Mouse (Mus musculus) kidney, adult 18-20 months (tissue): ENCODE results near the gene Rreb1.

Experiments
- DNase-seq: peaks from one replicate; pipeline ENCODE4 v3.0.0; 2021

The Rreb1 gene

DNA sequence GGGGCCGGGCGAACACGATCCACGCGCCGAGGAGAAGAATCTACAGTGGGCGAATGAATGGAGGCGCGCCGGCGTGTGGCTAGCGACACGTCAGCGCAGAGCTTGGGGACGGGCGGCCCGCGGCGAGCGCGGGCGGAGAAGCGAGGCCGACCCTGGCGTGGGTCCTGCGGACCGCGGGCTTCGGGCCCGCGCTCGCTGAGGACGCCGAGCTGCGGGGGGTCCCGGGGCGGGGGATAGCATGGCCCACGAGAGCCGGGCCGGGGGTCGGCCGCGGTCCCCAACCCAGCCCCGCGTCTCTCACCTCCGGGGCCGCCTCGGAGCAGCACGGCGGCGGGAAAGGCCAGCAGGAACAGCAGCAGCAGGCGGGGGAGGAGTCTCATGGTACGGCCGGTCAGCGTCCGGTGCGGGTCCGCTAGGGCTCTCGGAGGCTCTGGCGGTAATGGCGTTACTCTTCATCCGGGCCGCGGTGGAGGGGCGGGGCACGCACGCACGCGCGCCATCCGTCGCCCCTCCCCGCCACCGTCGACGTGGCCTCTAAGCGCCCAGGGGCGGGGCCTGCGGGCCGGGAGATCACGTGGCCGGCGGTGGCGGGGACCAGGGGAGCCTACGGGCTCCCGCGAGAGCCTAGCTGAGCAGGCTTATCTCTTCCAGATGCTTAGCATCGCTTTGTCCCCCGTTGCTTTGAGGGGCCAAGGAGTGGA is 215.7 kb downstream of the Rreb1 start, which contains the start of gene Ssr1:
Gene Ssr1, minus strand, starts transcription at position 514 of the 701 bp plus-strand sequence.
- peak; percentile 97 for DNase-seq

GRCm38 (mm10) chr13:37994405-37994749 is 216.2 kb downstream of the Rreb1 start:
- no peak for DNase-seq

DNA sequence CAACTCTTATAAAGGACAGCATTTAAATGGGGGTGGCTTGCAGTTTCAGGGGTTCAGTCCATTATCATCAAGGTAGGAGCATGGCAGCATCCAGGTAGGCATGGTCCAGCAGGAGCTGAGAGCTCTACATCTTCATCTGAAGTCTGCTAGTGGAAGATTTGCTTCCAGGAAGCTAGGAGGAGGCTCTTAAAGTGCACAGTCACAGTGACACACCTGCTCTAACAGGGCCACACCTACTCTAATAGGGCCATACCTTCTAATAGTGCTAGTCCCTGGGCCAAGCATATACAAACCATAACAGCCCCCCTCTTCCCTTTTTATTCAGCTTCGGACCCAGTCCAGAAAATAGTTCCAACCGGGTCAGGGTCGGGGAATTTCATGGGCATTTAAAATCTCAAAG is 221.5 kb downstream of the Rreb1 start:
- DNase-seq = no peak
